Mouse (Mus musculus) cerebellum, postnatal 10 days (tissue): Measurements from ENCODE around the gene Ppcdc.

ENCODE experiments used
- DNase-seq, 2 experiments: peaks; one replicate each; pipeline ENCODE4 v3.0.0; 2021; ENCODE audit warnings: mixed read lengths in 2 of 2

Gene Ppcdc

GRCm38 (mm10) chr9:57351277-57351676 lies 88.6 kb downstream of the Ppcdc start:
- peak; percentile 10 to 48 for DNase-seq

- no peak for DNase-seq
These were observed 94.0 kb downstream of the Ppcdc start for GRCm38 (mm10) chr9:57345902-57346301.

GRCm38 (mm10) chr9:57343752-57344151 lies 96.2 kb downstream of the Ppcdc start:
- no peak for DNase-seq

- DNase-seq: no peak
These were observed 96.9 kb downstream of the Ppcdc start for GRCm38 (mm10) chr9:57342906-57343474.

- DNase-seq: no peak
These were observed 97.7 kb downstream of the Ppcdc start for GRCm38 (mm10) chr9:57342186-57342585.

GRCm38 (mm10) chr9:57340361-57340760 lies 99.6 kb downstream of the Ppcdc start:
- DNase-seq: no peak

GRCm38 (mm10) chr9:57339577-57340210 lies 100.2 kb downstream of the Ppcdc start:
- no peak for DNase-seq

GRCm38 (mm10) chr9:57338706-57339105 lies 101.2 kb downstream of the Ppcdc start:
- DNase-seq: no peak
